Mouse (Mus musculus) fibroblast of lung, adult 2 months (primary cell): ENCODE data around the gene Odf3l1.

Source experiments
- DNase-seq: peaks from one replicate; pipeline ENCODE4 v3.0.0-alpha.2; 2011; ENCODE audit warnings: low read depth

The Odf3l1 gene

DNA sequence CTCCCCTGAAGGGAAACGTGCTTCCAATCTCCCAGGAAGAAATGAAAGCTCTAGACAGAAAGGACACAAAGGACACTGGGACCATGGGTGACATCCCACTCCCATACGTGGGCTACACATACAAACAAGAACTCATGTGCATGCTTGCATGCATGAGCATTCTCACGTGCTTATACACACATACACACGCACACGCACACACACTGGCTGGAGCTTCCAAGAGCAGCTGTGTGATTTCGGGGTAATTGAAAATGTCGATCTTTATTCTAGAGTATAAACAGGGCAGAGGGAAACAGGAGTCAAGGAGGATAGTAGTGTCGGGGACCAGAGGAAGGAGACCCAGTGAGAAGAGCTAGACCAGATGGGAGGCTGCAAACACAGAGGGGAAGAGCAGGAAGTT lies 19.8 kb downstream of the Odf3l1 start:
- DNase-seq = no peak

DNA sequence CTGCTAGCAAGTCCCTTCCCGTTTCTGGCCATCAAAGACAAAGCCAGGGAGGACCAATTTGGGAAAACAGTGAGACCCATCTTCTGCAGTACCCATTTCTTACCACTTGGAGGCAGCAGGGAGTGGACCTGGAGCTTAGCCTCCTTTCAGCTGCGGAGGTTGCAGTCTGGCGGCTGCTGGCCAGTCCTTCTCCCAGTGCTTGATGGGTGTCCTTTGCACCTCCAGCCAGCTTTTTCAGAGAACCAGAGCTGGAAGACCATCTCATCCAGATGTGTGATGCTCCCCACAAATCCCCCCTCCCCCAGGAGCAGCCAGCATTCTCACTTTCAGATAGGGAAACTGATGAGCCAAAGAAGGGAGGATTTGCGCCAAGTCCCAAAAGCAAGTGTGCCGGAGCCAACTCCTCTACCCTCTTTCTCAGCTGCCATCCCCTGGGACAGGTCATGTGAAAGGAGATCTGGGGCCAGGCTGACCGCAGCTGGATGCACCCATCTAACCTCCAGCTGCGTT lies 20.7 kb downstream of the Odf3l1 start:
- DNase-seq = no peak

DNA sequence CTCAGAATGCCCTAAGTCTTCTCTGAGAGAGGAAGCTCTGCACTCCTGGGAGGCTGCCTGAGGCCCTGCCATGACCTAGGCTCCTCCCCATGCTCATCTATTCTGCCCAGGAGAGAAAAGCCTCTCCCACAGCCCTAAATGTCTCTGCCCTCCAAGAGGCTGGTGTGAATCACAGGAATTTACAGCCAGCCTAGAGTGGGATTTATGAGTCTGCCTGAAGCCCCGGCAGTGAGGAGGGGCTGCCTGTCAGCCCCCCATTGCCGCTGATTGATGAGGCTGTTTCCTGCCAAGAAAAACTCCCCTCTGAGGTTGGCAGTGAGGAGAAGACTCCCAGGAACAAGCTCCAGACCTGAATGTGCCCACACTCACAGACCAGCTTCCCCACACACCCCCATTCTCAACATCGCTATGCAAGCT lies 22.2 kb downstream of the Odf3l1 start:
- DNase-seq = no peak

DNA sequence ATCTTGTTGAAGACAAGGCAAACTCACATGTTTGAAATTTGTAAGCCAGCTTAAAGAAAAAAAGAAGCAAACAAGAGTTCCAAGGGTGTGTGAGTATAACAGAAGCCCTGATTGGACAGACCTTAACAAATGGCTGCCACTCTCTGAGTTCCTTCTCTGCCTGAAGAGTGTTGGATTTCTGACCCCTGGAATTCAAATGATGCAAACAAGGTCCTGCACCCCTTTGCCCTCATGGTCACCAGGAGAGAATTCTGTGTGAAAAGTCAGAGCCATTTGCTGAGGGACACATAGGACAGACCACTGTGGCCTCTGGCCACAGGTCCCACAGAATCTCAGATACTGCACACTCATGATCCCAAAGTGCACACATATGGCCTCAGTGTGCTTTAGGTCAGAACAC lies 22.6 kb downstream of the Odf3l1 start:
- no peak for DNase-seq

DNA sequence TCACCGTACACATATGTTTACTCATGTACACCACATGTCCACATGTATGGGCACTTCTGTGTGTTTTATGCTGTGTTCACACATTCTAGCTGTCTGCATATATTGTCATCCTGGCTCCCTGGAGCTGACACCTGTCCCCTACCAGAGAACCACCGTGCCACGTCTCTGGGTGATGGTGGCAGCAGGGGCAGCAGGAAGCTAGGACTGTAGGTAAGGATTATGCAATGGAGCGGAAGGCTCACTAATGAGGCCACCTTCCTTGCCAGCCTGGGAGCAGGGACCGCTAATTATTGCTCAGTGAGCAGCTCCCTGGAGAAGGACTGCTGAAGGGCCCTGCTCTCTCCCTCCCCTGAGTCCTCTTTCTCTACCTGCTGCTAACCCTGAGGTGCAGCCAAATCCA lies 23.8 kb downstream of the Odf3l1 start:
- no peak for DNase-seq

DNA sequence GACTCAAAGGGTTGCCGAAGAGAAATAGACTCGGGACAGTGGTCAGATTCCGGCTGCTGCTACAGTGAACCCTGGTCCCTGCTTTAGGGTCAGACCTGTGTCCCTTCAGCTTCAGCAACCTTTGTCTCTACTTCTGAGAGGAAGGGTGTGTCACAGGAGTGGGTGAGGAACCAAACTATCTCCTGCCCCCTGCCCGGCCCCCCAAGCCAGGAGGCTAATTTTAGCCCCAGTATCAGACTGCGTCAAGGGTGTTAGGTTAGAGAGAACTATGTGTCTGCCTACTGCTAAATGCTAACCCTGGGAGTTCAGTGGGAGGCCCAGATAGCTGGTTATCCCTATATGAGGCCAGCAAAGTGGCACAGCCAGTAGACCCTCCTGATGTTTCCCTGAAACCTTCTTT lies 29.3 kb downstream of the Odf3l1 start:
- no peak for DNase-seq

DNA sequence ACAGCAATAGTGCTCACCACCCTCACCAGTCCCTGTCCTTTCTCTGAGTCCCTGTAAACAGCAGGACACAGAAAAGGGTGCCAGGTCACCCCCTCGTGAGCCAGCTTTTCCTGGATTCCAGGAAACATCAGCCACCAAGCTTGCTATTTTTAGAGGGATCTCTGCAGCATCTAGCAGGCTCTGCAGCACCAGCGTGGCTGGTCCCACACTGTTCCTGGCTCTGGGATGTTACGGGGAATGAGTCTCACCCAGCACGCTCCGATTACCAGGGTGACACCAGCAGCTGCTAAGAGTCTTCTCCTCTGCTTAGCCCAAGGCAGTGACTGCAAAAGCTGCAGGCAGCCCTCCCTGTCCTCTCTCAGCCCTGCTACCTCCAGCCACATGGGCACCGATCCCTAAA lies 31.6 kb downstream of the Odf3l1 start:
- DNase-seq = no peak

DNA sequence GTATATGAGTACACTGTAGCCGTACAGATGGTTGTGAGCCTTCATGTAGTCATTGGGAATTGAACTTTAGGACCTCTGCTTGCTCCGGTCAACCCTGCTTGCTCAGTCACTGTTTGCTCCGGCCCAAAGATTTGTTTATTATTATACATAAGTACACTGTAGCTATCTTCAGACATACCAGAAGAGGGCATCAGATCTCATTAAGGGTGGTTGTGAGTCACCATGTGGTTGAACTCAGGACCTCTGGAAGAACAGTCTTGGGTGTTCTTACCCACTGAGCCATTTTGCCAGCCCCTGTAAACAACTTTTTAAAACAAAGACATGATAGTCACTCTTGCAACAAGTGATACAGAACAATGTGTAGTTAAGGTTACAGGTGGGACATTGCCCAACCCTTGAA lies 32.6 kb downstream of the Odf3l1 start:
- DNase-seq = no peak

DNA sequence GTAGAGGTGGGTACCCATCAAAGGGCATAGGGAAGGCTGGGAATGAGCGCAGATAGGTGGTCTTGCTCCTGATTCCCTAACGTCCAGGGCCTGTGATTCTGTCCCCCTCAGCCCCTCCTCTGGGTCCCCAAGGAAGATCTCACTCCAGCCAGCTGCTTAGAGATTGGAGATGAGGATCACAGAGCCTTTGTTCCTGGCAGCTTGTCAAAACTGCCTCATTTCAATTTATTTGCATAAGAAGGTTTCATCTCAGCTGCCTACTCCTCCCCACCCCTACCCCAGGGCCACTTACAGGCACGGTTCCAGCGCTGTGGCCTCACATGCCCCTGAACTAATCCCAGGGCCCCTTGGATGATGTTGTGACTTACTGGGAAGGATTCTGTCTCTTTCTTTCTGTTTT lies 34.3 kb downstream of the Odf3l1 start:
- no peak for DNase-seq

DNA sequence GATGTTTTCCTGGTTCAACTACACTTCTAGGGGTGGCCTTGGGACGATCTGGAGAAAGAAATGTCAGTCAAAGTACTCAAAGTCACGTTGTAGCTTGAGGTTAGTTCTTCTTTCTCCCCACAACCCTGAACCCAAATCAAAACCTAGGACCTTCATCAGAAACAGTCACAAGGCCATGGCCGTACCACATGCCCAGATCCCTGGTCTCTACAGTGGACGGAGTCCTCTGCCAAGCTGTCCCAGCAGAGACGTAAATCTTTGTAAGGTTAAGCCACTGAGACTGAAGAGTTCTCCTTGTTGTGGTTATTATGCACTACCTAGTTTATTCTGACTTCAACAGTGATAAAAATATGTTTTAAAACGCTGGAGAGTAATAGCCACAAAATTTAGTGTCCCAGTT lies 35.6 kb downstream of the Odf3l1 start:
- no peak for DNase-seq

DNA sequence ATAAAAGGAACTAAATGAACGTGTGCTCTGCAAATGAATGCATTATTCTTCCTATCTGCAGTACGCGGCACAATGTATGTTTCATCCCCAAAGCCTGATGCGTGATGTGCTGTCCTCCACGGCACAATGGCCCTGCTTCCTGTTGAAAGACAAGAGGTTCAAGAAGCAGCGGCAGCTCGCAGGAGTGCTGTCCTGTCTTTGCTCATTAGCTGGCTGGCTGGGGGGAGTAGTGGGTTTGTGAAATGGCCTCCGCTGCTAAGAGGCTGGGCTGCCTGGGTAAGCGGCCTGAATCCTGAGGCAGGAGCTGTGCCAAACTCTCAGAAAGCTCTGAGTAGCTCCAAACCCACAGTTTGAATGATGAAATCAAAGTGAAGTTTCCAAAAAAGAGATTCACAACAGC lies 36.3 kb downstream of the Odf3l1 start:
- DNase-seq = no peak

DNA sequence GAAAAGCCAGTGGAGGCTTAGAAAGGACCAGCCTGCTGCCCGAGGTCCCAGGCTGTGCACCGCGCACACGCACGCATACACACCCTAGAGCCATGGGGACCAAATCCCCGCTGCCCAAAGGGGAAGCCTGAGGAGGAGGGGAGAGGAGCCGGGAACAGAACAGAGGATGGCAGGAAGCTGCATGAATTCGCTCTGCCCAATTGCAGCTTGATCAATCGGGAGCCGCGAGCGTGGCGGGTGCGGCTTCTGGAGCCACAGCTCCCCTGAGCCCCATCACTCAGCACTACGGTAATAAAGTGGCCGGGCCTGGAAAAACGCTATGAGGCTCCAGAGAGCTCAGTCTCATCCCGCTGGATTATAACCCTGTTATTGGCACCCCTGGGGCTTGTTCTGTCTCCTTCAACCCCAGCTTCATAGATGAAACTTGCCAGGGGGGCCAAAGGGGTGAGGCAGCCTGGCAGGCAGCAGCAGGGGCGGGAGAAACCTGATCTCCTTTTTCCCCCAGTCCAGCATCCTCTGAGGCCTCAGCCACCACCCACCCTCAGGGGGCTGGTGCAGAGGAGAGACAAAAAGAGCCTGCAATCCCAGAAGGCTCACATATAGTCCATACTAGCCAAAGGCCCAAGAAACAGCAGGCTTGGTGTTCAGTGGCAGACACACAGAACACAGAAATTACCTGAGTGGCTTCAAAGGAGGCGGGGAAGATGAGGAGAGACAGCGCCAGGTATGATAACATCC lies 38.8 kb downstream of the Odf3l1 start:
- DNase-seq = no peak

DNA sequence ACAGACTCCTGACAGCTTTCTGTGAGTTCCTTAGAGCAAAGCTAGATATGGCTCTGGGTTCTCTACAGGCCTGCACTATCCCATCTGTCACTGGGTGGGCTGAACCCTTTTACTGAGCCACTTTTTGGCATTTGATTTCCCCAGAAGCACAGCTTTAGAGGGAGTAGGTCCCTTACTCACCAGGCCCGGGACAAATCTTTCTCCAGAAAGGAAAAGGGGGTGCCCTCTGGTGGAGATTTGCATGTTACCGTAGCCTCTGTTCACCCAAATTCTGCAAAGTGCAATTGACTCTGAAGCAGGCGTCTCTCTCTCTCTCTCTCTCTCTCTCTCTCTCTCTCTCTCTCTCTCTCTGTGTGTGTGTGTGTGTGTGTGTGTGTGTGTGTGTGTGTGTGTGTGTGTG lies 39.6 kb downstream of the Odf3l1 start:
- DNase-seq = no peak

DNA sequence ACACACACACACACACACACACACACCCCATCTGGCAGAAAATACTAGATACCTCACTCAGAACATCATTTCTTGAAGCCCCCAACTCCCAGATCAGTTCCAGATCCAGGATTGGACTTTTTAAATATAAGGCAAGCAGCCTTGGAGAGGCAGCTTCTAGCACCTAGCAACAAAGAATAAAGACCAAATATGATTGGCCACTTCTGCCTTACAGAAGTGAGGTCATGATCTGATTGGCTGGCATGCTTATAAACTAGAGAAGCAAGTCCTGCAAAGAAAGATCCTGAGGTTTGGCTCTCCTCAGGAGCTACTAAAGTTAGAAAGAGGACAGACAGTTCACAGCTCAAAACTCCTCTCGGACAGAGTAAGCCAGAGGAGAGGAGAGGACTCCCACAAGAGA lies 53.6 kb downstream of the Odf3l1 start:
- DNase-seq = no peak

DNA sequence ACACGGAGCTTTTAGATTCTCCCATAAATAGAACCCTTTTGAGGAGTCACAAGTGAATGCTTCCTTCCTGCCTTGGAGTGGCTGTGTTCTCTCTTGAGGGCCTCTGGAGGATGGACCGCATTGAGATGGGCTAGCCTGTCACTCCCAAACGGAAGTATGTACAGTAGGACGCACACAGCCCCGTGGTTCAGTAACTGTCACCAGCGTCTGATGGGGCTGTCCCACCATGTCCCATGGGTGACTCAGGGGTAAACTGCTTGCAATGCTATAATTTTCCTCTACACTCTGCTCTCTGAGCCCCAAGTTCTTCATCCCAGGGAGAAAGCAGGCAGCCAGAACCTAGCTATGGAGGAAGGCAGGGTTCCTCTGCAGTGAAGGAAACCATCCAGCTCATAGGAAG lies 56.5 kb downstream of the Odf3l1 start:
- DNase-seq = no peak

DNA sequence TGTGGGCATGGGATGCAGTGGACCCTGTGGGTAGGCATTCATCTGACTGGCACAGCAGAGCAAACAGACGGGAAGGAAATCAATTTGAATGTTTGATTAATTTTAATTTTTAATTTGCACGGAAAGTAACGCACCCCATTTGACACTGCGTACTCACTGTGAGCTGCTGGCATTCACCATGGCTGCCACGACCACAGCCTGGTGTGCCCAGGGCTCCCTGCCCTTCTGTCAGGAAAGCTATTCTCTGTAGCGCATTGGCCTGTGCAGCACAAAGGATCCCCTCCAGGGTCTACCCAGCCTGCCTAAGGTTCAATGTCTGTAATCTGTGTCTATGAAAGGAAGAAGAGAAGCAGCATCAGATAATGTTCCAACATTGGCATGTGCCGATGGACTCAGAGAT lies 61.3 kb downstream of the Odf3l1 start:
- DNase-seq = no peak
